Mouse (Mus musculus): ENCODE results near the gene Gal3st4. TPM values are rescaled to one million over a fixed set of nuclear protein-coding genes. Genes with fewer than 3 reads are reported as not detected.
"Not testable (repeated sequence)": the region's sequence is repeated elsewhere in the genome, so short reads cannot be mapped to it uniquely, and the experiment has no call there.

Gene Gal3st4
- polyA plus RNA-seq, 1 experiment from 2014 or later = 0.82 TPM

DNA sequence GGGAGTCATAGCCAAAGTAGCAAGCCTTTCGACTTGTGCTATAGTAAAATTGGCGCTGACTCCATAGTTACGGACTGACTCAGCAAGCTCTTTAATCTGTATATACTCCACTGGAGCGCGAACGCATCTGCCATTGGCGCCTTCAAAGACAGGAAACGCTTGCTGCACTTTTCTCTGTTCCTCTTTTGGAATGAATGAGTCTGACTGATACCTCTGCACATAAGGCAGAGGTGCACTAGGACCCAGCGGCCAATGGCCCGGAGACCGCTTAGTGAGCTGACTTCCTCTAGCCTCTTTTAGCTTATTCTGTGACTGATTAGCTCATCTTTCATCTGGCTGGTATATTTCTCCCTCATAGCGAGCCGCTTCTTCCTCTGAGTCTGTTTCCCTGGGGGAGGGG lies 56.0 kb downstream of the Gal3st4 start:
- H3K27ac ChIP-seq (ENCODE audit: poor library complexity, severe bottlenecking); H3K9ac ChIP-seq; H3K4me1 ChIP-seq (replicated peaks); H3K36me3 ChIP-seq; H3K4me2 ChIP-seq; H3K4me3 ChIP-seq; H3K27me3 ChIP-seq (replicated peaks); ATAC-seq (ENCODE audit: insufficient number of reproducible peaks, low FRiP score): not testable (repeated sequence)
- H3K9me3 ChIP-seq (replicated peaks) = peaks cover 32% of the 10 kb centered on the region
- WGBS = 93% methylated on average over 13 of the region's 13 CpGs

Other genes with a start within 250 kb of the Gal3st4 start
- gene Smok3c, start 219.6 kb downstream of the Gal3st4 start, polyA plus RNA-seq (2016; fragmentation: Nextera tagmentation; extraction: Ambion mirVana) = not detected in 2 replicates
- 15.7 and 15.9 TPM in 2 replicates for gene Zkscan1, start 187.8 kb downstream of the Gal3st4 start, polyA plus RNA-seq (2016; fragmentation: Nextera tagmentation; extraction: Ambion mirVana)
- 37.6 and 38.1 TPM in 2 replicates for gene Zscan21, start 155.9 kb downstream of the Gal3st4 start, polyA plus RNA-seq (2016; fragmentation: Nextera tagmentation; extraction: Ambion mirVana)
- 9.9 and 10.0 TPM in 2 replicates for gene Zfp113, start 117.1 kb downstream of the Gal3st4 start, polyA plus RNA-seq (2016; fragmentation: Nextera tagmentation; extraction: Ambion mirVana)
- 249 and 253 TPM in 2 replicates for gene Cops6, start 111.8 kb downstream of the Gal3st4 start, polyA plus RNA-seq (2016; fragmentation: Nextera tagmentation; extraction: Ambion mirVana)
- gene Ap4m1, start 100.8 kb downstream of the Gal3st4 start, polyA plus RNA-seq (2016; fragmentation: Nextera tagmentation; extraction: Ambion mirVana) = 12.1 and 12.6 TPM in 2 replicates
- gene Mcm7, start 100.4 kb downstream of the Gal3st4 start, polyA plus RNA-seq (2016; fragmentation: Nextera tagmentation; extraction: Ambion mirVana) = 136 and 138 TPM in 2 replicates
- gene Taf6, start 85.4 kb downstream of the Gal3st4 start, polyA plus RNA-seq (2016; fragmentation: Nextera tagmentation; extraction: Ambion mirVana) = 73.9 and 78.5 TPM in 2 replicates
- 26.2 and 26.5 TPM in 2 replicates for gene Cnpy4, start 85.4 kb downstream of the Gal3st4 start, polyA plus RNA-seq (2016; fragmentation: Nextera tagmentation; extraction: Ambion mirVana)
- 5.1 and 6.2 TPM in 2 replicates for gene Mblac1, start 78.5 kb downstream of the Gal3st4 start, polyA plus RNA-seq (2016; fragmentation: Nextera tagmentation; extraction: Ambion mirVana)
- not detected in 2 replicates for gene Nxpe5, start 46.9 kb downstream of the Gal3st4 start, polyA plus RNA-seq (2016; fragmentation: Nextera tagmentation; extraction: Ambion mirVana)
- 62.4 and 70.7 TPM in 2 replicates for gene Lamtor4, start 17.4 kb downstream of the Gal3st4 start, polyA plus RNA-seq (2016; fragmentation: Nextera tagmentation; extraction: Ambion mirVana)
- 7.9 and 8.0 TPM in 2 replicates for gene BC037034, start 8.8 kb downstream of the Gal3st4 start, polyA plus RNA-seq (2016; fragmentation: Nextera tagmentation; extraction: Ambion mirVana)
- gene Gm43720, start 7.1 kb upstream of the Gal3st4 start, polyA plus RNA-seq (2016; fragmentation: Nextera tagmentation; extraction: Ambion mirVana) = 0.04 and 0.09 TPM in 2 replicates
- gene Gpc2, start 7.2 kb upstream of the Gal3st4 start, polyA plus RNA-seq (2016; fragmentation: Nextera tagmentation; extraction: Ambion mirVana) = 13.1 and 15.1 TPM in 2 replicates
- 3.3 and 4.5 TPM in 2 replicates for gene Stag3, start 7.4 kb upstream of the Gal3st4 start, polyA plus RNA-seq (2016; fragmentation: Nextera tagmentation; extraction: Ambion mirVana)
- 0.15 TPM in 1 of 2 replicates, not detected in the other for gene Pvrig, start 69.1 kb upstream of the Gal3st4 start, polyA plus RNA-seq (2016; fragmentation: Nextera tagmentation; extraction: Ambion mirVana)
- 21.7 and 23.0 TPM in 2 replicates for gene Zfp157, start 168.6 kb upstream of the Gal3st4 start, polyA plus RNA-seq (2016; fragmentation: Nextera tagmentation; extraction: Ambion mirVana)

All from heart, embryonic 12.5 days (tissue).